Mouse (Mus musculus) heart, adult 2 months (tissue): ENCODE data around the gene Fxyd6. TPM values are rescaled to one million over a fixed set of nuclear protein-coding genes. Genes with fewer than 3 reads are reported as not detected.

ENCODE experiments used
- DNase-seq, 2 experiments: peaks; one replicate each; pipeline ENCODE4 v3.0.0; 2021
- H3K27ac ChIP-seq: fragments of 200-600 bp; 2 replicates; pipeline ENCODE4 v1.8.1; 2022
- H3K27me3 ChIP-seq: fragments of 200-500 bp; 2 replicates; pipeline ENCODE4 v1.6.1; 2012; ENCODE audit warnings: mild to moderate bottlenecking, low read length, inconsistent platforms, mixed read lengths; ENCODE audit not compliant: control insufficient read depth, insufficient read depth
- H3K36me3 ChIP-seq: fragments of 200-500 bp; 2 replicates; pipeline ENCODE4 v1.6.1; 2012; ENCODE audit warnings: low read length, inconsistent platforms; ENCODE audit not compliant: control insufficient read depth, insufficient read depth
- H3K4me1 ChIP-seq: fragments of 200-500 bp; 2 replicates; pipeline ENCODE4 v1.6.1; 2011; ENCODE audit warnings: low read length; ENCODE audit not compliant: control insufficient read depth, insufficient read depth
- H3K4me3 ChIP-seq: fragments of 200-600 bp; 2 replicates; pipeline ENCODE4 v1.8.1; 2022
- H3K79me2 ChIP-seq: fragments of 200-500 bp; replicated peaks from 2 replicates; pipeline ENCODE4 v1.6.1; 2012; ENCODE audit warnings: mild to moderate bottlenecking, inconsistent platforms, low read length, moderate library complexity, mixed read lengths; ENCODE audit not compliant: control insufficient read depth, insufficient read depth
- H3K9ac ChIP-seq: fragments of 200-500 bp; 2 replicates; pipeline ENCODE4 v1.6.1; 2012; ENCODE audit warnings: low read depth, mild to moderate bottlenecking, control low read depth, inconsistent platforms, low read length, mixed read lengths
- CTCF ChIP-seq: fragments of 200-600 bp; IDR thresholded peaks from 2 replicates; pipeline ENCODE4 v1.8.1; 2022; ENCODE audit warnings: antibody characterized with exemption, mild to moderate bottlenecking, moderate library complexity
- EP300 ChIP-seq: fragments of 200-500 bp; IDR thresholded peaks from 2 replicates; pipeline ENCODE4 v1.6.1; 2011; ENCODE audit warnings: low read depth, low read length, control low read depth; ENCODE audit not compliant: insufficient read depth
- POLR2A ChIP-seq: fragments of 200-500 bp; IDR thresholded peaks from 2 replicates; pipeline ENCODE4 v1.6.1; 2011; ENCODE audit warnings: mild to moderate bottlenecking, low read depth, low read length, control low read depth; ENCODE audit not compliant: insufficient read depth
- WGBS: fragments of 180-500 bp; shearing (Covaris S2); methylation state at CpG from one replicate; pipeline ENCODE4 v1.1.7; 2018; 5-methylcytosine and 5-hydroxymethylcytosine counted together
- intact Hi-C: fragments of 180-260 bp; cut with DNase I; formaldehyde crosslinking; loops from one replicate; pipeline ENCODE4 v1.15.1; 2025
- polyA plus RNA-seq: library from polyadenylated mRNA; depleted of rRNA; stranded (reverse); fragments of >200 nt; gene quantifications from 2 replicates; pipeline ENCODE4 v1.2.3, GENCODE M21; 2012
- total RNA-seq, 2 experiments: library from RNA; stranded (reverse); gene quantifications; 2 replicates each; pipeline ENCODE4 v1.2.3; 2021

Fxyd6 gene
- total and polyA plus RNA-seq, 3 experiments, result 13.8 to 40.8 (median 14.2) TPM

DNA sequence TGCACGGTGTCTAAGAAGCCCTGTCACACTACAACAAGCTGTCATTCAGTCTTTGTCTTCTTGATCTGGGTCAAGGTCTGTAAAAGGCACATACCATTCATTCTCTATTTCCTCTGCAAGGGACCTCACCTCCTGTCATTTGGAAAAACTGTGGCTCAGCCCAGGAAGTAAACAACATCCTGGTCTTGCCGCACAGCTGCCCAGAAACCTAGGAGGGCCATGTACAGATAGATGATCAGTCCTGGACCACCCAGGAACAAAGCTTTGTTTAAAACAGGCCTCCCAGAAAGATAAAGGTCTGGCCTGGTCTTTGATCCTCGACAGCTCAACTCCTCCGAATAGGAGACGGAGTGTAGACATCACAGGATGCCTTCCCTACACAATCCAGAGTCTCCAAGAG lies 20.1 kb upstream of the Fxyd6 start:
- Histone ChIP-seq H3K27me3 (no peaks in the 10 kb centered on the region), H3K79me2 (no peaks in the 10 kb centered on the region), H3K36me3 (no peaks in the 10 kb centered on the region), H3K27ac (no peak overlapping the region), H3K4me3 (no peak overlapping the region), H3K9ac (no peak overlapping the region), H3K4me1 (no peaks in the 10 kb centered on the region)
- DNase-seq, result no peak
- 28% methylated on average over 5 of the region's 5 CpGs for WGBS
- TF ChIP-seq EP300 (no peak), CTCF (no peak), POLR2A (no peak)
- intact Hi-C loops, result no loop called here

DNA sequence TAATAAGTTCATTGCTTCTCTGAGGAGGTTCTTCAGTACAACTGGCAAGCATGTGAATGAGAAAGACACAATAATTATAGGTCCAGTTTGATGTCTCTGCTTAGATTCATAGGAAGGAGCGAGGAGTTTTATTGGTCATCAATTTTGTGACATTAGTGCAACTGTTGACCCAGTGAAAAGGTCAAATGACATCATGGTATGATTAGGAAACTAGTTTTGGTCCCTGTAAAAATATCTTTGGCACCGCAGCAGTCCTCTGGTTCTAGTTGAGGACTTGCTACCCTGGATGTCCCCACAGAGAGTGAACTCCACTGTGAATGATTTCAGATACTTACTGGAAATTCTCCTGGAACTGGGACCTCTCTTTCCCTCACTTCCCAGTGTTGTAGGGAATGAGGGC lies 14.8 kb upstream of the Fxyd6 start:
- 61% methylated on average over 2 of the region's 2 CpGs for WGBS
- DNase-seq, result no peak
- intact Hi-C loops, result no loop called here
- Histone ChIP-seq H3K27me3 (no peaks in the 10 kb centered on the region; the same call in 1 of the 2 replicates), H3K4me1 (no peaks in the 10 kb centered on the region), H3K9ac (no peak overlapping the region), H3K27ac (no peak overlapping the region), H3K79me2 (no peaks in the 10 kb centered on the region), H3K36me3 (no peaks in the 10 kb centered on the region), H3K4me3 (no peak overlapping the region)
- TF ChIP-seq POLR2A (no peak), EP300 (no peak), CTCF (no peak)

DNA sequence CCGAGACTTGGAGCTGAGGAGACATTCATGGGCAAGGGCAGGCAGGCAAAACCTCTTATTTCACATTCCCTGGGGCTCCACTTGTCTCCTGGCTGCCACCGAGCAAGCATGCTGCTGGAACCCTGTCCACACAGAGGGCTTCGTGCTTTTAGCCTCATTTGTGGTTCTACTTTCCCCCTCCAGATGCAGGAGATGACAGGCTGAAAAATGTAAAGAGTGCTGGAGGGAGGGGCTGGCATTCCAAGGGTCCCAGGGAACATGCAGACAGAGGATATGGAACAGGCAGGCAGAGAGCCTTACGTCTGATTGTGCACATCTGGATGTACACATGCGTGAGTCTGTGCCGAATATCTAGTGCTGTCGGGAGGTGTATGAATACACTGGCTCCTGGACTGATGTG lies 11.6 kb upstream of the Fxyd6 start:
- Histone ChIP-seq H3K4me3 (no peak overlapping the region), H3K27ac (no peak overlapping the region), H3K9ac (no peak overlapping the region), H3K4me1 (peaks cover 2% of the 10 kb centered on the region), H3K79me2 (no peaks in the 10 kb centered on the region), H3K27me3 (no peaks in the 10 kb centered on the region; the same call in 1 of the 2 replicates), H3K36me3 (no peaks in the 10 kb centered on the region)
- intact Hi-C loops, result no loop called here
- 72% methylated on average over 7 of the region's 7 CpGs for WGBS
- no peak for DNase-seq
- TF ChIP-seq POLR2A (no peak), EP300 (no peak), CTCF (no peak)

- Histone ChIP-seq H3K36me3 (no peaks in the 10 kb centered on the region), H3K27ac (peak overlapping the region; percentile 54; the same call in 1 of the 2 replicates), H3K9ac (no peak overlapping the region), H3K4me3 (no peak overlapping the region), H3K27me3 (no peaks in the 10 kb centered on the region), H3K79me2 (no peaks in the 10 kb centered on the region), H3K4me1 (peaks cover 2% of the 10 kb centered on the region)
- peak; percentile 55 for DNase-seq
- whole genome bisulfite sequencing, result 10% methylated on average over 2 of the region's 2 CpGs
- intact Hi-C loops, result no loop called here
- no peak for TF ChIP-seq CTCF
- no peak for TF ChIP-seq POLR2A
- TF ChIP-seq EP300, result no peak
Observed at GRCm38 (mm10) chr9:45362051-45362461, 7.9 kb upstream of the Fxyd6 start.

GRCm38 (mm10) chr9:45363639-45364214 lies 6.3 kb upstream of the Fxyd6 start:
- Histone ChIP-seq H3K79me2 (no peaks in the 10 kb centered on the region), H3K4me1 (peaks cover 12% of the 10 kb centered on the region), H3K36me3 (no peaks in the 10 kb centered on the region), H3K4me3 (no peak overlapping the region), H3K9ac (no peak overlapping the region), H3K27ac (no peak overlapping the region), H3K27me3 (no peaks in the 10 kb centered on the region)
- no peak for DNase-seq
- 59% methylated on average over 7 of the region's 7 CpGs for WGBS
- intact Hi-C loops, result no loop called here
- TF ChIP-seq POLR2A, result no peak
- no peak for TF ChIP-seq CTCF
- TF ChIP-seq EP300, result no peak

GRCm38 (mm10) chr9:45367716-45368115 lies 2.3 kb upstream of the Fxyd6 start:
- TF ChIP-seq EP300, result no peak
- no peak for TF ChIP-seq CTCF
- no peak for TF ChIP-seq POLR2A
- Histone ChIP-seq H3K4me1 (peaks cover 22% of the 10 kb centered on the region), H3K27me3 (no peaks in the 10 kb centered on the region), H3K27ac (peak overlapping the region; percentile 73; the same call in 1 of the 2 replicates), H3K36me3 (peaks cover 3% of the 10 kb centered on the region), H3K9ac (no peak overlapping the region), H3K4me3 (no peak overlapping the region), H3K79me2 (no peaks in the 10 kb centered on the region; the same call in 1 of the 2 replicates)
- intact Hi-C loops, result no loop called here
- WGBS, result 31% methylated on average over 8 of the region's 8 CpGs
- peak in 1 of 2 experiments; percentile 23 for DNase-seq
